Mouse (Mus musculus) spleen, adult 2 months (tissue): ENCODE data around the gene Lhx4.

Source experiments
- CTCF ChIP-seq: fragments of 200-500 bp; IDR thresholded peaks from 2 replicates; pipeline ENCODE4 v1.5.1; 2011; ENCODE audit warnings: mild to moderate bottlenecking, inconsistent platforms; ENCODE audit not compliant: insufficient read depth, insufficient read length, insufficient replicate concordance; ENCODE audit errors: extremely low read depth
- POLR2A ChIP-seq: fragments of 200-500 bp; IDR thresholded peaks from 2 replicates; pipeline ENCODE4 v1.6.1; 2011; ENCODE audit warnings: low read depth, low read length, inconsistent platforms

DNA sequence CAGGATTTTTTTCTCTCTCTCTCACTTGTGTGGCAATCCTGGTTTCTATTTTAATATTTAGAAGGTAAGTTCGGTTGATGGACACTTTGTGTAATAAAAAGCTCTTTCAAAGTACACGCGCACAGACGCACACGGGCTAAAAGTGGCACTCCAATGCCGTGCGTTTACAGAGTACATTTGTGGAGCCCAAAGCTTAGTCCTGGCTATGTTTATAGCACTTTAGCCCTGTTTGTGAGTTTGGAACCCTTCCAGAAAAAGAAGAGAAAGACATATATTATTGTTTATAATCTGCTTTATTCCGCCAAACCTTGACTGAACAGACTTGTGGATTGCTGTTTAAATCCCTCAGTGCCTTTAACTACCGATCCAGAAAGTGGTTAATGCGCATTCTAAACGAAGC is 58.5 kb downstream of the Lhx4 start:
- TF ChIP-seq POLR2A: no peak
- TF ChIP-seq CTCF: no peak
